Mouse (Mus musculus): ENCODE data around the gene Dennd6a.

DNA sequence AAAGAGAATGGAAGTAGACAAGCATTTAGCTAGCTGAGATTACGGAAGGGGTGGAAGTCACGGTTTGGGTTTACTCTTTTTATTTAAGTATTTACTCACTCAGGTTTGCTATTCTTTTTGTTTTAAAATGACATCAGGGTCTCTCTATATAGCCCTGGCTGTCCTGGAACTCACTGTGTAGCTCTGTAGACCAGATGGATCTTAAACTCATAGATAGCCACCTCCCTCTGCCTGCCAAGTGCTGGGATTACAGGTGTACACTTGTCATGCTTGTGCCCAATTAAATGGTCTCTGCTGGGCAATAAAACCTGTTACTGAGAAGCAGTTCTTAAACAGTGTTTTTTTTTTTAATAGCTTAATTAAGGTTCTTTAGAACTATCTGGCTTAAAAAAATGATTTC, 66.3 kb downstream of the Dennd6a start:
- TF ChIP-seq POLR2A (IDR thresholded peaks at IDR 0.05; ENCODE audit: low read depth, low read length) (no peak), CTCF (IDR thresholded peaks at IDR 0.05; ENCODE audit: extremely low read depth, insufficient read depth, insufficient read length, insufficient replicate concordance) (no peak)

Data from spleen, adult 2 months (tissue).